Mouse (Mus musculus) embryonic fibroblast, embryonic 13.5 days (primary cell): Measurements from ENCODE around the gene Syce1.

Experiments used
- CTCF ChIP-seq: IDR thresholded peaks from 2 replicates; pipeline ENCODE4 v1.5.1; 2011; ENCODE audit warnings: mild to moderate bottlenecking, control low read depth, low read length, moderate library complexity, borderline replicate concordance; ENCODE audit not compliant: insufficient read depth
- POLR2A ChIP-seq: IDR thresholded peaks from 2 replicates; pipeline ENCODE4 v1.6.1; 2011; ENCODE audit warnings: low read depth, mild to moderate bottlenecking, control low read depth, low read length, moderate library complexity

DNA sequence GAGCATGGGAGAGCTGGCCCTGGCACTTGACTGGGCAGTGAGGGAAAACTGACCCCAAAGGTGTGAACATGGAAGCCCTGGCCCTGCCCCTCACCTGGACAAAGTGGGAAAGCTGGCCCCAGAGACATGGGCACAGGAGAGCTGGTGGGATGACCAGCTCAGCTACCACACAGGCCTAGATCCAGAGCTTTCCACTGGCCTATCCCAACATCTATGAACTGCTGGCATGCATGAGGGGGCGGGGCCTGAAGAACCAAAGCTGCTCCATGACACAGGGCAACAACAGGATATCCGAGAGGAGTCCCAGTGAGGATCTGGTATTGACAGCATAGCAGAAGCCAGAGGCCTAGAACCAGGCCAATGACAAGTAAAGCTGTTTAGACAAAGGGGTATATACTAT, 10.6 kb upstream of the Syce1 start:
- TF ChIP-seq CTCF, result no peak
- TF ChIP-seq POLR2A, result no peak
